Mouse (Mus musculus) macrophage (primary cell): ENCODE data around the gene Pcgf2. TPM values are rescaled to one million over a fixed set of nuclear protein-coding genes. Genes with fewer than 3 reads are reported as not detected.

Experiments
- H3K27ac ChIP-seq: fragments of 350-480 bp; formaldehyde crosslinking; 2 replicates; pipeline ENCODE4 v1.9.0; 2021
- H3K36me3 ChIP-seq: fragments of 350-480 bp; formaldehyde crosslinking; 2 replicates; pipeline ENCODE4 v1.9.0; 2021; ENCODE audit errors: inconsistent target
- H3K4me3 ChIP-seq: fragments of 350-480 bp; formaldehyde crosslinking; 2 replicates; pipeline ENCODE4 v1.9.0; 2021; ENCODE audit errors: inconsistent target
- H3K79me2 ChIP-seq: fragments of 350-480 bp; formaldehyde crosslinking; 2 replicates; pipeline ENCODE4 v1.9.0; 2021; ENCODE audit errors: inconsistent target
- WGBS: methylation state at CpG from one replicate; pipeline ENCODE4 v1.1.7; 2026; ENCODE audit warnings: inconsistent platforms; ENCODE audit not compliant: missing documents; 5-methylcytosine and 5-hydroxymethylcytosine counted together
- polyA plus RNA-seq: library from polyadenylated mRNA; stranded (reverse); fragments of 250-400 nt; gene quantifications from 3 replicates; pipeline ENCODE4 v1.2.4, GENCODE M21; 2018; ENCODE audit warnings: inconsistent platforms

Pcgf2 gene
- polyA plus RNA-seq, 1 experiment from 2014 or later = 7.5 TPM

GRCm38 (mm10) chr11:97676050-97676754 lies 24.1 kb downstream of the Pcgf2 start:
- Histone ChIP-seq H3K27ac (no peak overlapping the region), H3K4me3 (no peak overlapping the region), H3K79me2 (no peaks in the 10 kb centered on the region), H3K36me3 (peaks cover 73% of the 10 kb centered on the region)
- WGBS = 97% methylated on average over 14 of the region's 15 CpGs

DNA sequence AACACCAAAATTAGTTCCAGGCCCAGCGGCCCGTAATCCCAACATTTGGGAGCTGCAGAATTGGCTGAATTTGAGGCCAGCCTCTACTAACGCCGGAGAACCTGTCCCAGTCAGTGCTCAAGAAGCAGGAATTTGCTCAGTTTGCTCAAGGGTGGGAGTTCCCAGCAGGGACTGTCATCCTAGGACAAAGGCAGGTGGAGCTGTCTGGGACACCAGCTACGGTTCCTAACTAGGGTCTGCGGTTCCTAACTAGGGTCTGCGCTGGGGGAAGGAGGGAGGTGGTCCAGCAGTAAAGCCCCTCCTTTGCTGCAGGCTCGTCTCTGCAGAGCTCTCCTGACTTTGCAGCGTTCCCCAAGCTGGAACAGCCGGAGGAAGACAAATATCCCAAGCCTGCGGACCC lies 27.1 kb downstream of the Pcgf2 start:
- peaks cover 79% of the 10 kb centered on the region for H3K36me3 ChIP-seq
- 97% methylated on average over 11 of the region's 11 CpGs for WGBS
- H3K27ac ChIP-seq = no peak overlapping the region
- H3K79me2 ChIP-seq = no peaks in the 10 kb centered on the region
- H3K4me3 ChIP-seq = no peak overlapping the region

- 94% methylated on average over 2 of the region's 2 CpGs for WGBS
- Histone ChIP-seq H3K36me3 (peaks cover 74% of the 10 kb centered on the region), H3K4me3 (no peak overlapping the region), H3K27ac (no peak overlapping the region), H3K79me2 (no peaks in the 10 kb centered on the region)
Observed at GRCm38 (mm10) chr11:97671177-97671527, 29.1 kb downstream of the Pcgf2 start.

GRCm38 (mm10) chr11:97670234-97671176 lies 29.8 kb downstream of the Pcgf2 start:
- Histone ChIP-seq H3K4me3 (no peak overlapping the region), H3K36me3 (peaks cover 74% of the 10 kb centered on the region), H3K27ac (no peak overlapping the region), H3K79me2 (no peaks in the 10 kb centered on the region)
- WGBS = 90% methylated on average over 13 of the region's 13 CpGs

GRCm38 (mm10) chr11:97669829-97670228 lies 30.5 kb downstream of the Pcgf2 start:
- Histone ChIP-seq H3K36me3 (peaks cover 72% of the 10 kb centered on the region), H3K4me3 (no peak overlapping the region), H3K79me2 (peaks cover 3% of the 10 kb centered on the region; the same call in 1 of the 2 replicates), H3K27ac (no peak overlapping the region)
- WGBS = 76% methylated on average over 6 of the region's 6 CpGs

DNA sequence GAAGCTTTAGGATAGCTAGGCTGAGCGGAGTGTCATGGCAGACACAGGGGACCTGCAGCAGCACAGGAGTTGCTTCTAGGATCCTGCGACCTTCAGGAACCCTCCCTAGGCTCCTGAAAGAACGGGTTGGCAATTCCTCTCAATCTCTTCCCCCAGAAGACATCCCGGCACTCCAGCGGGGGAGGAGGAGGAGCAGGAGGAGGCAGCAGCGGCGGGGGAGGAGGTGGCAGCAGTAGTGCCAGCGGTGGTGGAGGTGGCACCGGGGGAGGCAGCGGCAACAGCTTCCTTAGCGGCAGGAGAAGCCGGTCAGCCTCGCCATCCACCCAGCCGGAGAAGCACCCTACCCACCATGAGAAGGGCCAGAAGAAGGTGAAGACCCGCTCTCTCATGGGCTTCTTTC lies 31.0 kb downstream of the Pcgf2 start:
- H3K79me2 ChIP-seq = peaks cover 7% of the 10 kb centered on the region; the same call in 1 of the 2 replicates
- no peak overlapping the region for H3K27ac ChIP-seq
- H3K4me3 ChIP-seq = no peak overlapping the region
- 91% methylated on average over 8 of the region's 15 CpGs for WGBS
- H3K36me3 ChIP-seq = peaks cover 67% of the 10 kb centered on the region

DNA sequence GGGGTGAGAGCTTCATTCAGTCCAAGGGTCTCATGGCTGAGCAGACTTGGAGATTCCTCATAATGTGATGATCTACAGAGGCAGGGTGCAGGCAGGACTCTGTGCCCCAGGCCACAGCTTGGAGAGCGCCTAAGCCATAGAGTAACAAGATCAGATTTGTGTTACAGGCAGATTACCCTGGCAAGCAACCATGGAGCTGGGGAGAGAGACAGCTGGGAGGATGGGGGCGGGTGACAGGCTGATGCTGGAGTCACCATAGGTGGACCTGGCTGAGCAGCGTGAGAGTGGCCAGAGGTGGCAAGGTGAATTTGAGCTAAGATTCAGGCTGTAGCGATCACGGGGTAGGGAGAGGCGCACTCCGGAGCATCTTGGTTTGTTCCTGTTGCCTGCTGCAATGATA lies 32.1 kb downstream of the Pcgf2 start:
- Histone ChIP-seq H3K79me2 (peaks cover 13% of the 10 kb centered on the region; the same call in 1 of the 2 replicates), H3K4me3 (no peak overlapping the region), H3K36me3 (peaks cover 60% of the 10 kb centered on the region), H3K27ac (no peak overlapping the region)
- 91% methylated on average over 7 of the region's 7 CpGs for WGBS

- Histone ChIP-seq H3K27ac (no peak overlapping the region), H3K79me2 (peaks cover 13% of the 10 kb centered on the region; the same call in 1 of the 2 replicates), H3K4me3 (no peak overlapping the region), H3K36me3 (peaks cover 49% of the 10 kb centered on the region)
- 83% methylated on average over 15 of the region's 15 CpGs for WGBS
Observed at GRCm38 (mm10) chr11:97666794-97667193, 33.5 kb downstream of the Pcgf2 start.

DNA sequence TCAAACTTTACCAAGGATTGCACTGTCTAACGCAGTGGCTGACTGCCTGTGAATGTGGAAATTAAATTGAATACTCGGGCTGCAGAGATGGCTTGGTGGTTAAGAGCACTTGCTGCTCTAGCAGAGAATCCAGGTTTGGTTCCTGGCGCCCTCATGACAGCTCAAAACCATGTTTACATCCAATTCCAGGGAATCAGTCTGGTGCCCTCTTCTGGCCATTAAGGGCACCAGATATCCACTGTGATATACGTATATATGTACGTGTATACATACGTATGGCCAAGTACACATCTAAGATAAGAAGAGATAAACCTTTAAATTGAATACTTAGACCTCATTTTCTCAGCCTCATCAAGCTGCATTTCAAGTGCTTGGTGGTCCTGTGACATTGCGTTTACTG lies 34.1 kb downstream of the Pcgf2 start:
- no peak overlapping the region for H3K4me3 ChIP-seq
- H3K27ac ChIP-seq = no peak overlapping the region
- H3K36me3 ChIP-seq = peaks cover 46% of the 10 kb centered on the region
- H3K79me2 ChIP-seq = peaks cover 13% of the 10 kb centered on the region; the same call in 1 of the 2 replicates
- WGBS = 95% methylated on average over 7 of the region's 7 CpGs

GRCm38 (mm10) chr11:97665431-97665830 lies 34.9 kb downstream of the Pcgf2 start:
- 94% methylated on average over 13 of the region's 13 CpGs for WGBS
- peaks cover 13% of the 10 kb centered on the region; the same call in 1 of the 2 replicates for H3K79me2 ChIP-seq
- H3K36me3 ChIP-seq = peaks cover 38% of the 10 kb centered on the region
- no peak overlapping the region for H3K4me3 ChIP-seq
- no peak overlapping the region for H3K27ac ChIP-seq

GRCm38 (mm10) chr11:97664771-97665240 lies 35.5 kb downstream of the Pcgf2 start:
- Histone ChIP-seq H3K4me3 (no peak overlapping the region), H3K27ac (no peak overlapping the region), H3K79me2 (peaks cover 13% of the 10 kb centered on the region; the same call in 1 of the 2 replicates), H3K36me3 (peaks cover 32% of the 10 kb centered on the region)
- 59% methylated on average over 6 of the region's 6 CpGs for WGBS

DNA sequence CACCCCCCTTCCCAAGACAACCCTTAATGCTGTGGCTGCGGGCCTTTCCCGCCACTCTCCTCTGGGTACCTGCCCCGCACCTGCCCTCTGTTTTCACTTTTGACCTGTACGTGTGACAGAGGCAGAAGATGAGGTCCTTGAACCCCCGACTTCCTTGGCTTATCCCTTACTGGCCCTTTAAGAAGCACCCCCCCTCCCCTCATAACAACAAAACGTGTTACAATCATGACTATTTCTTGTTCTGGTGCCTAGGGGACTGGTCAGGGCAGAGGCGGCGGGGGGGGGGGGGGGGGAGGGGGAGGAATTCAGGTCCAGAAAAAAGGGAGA lies 36.0 kb downstream of the Pcgf2 start:
- H3K79me2 ChIP-seq = peaks cover 13% of the 10 kb centered on the region; the same call in 1 of the 2 replicates
- H3K27ac ChIP-seq = no peak overlapping the region
- 18% methylated on average over 6 of the region's 8 CpGs for WGBS
- peak overlapping the region; percentile 45 for H3K4me3 ChIP-seq
- H3K36me3 ChIP-seq = peaks cover 29% of the 10 kb centered on the region

GRCm38 (mm10) chr11:97663528-97664338 lies 36.6 kb downstream of the Pcgf2 start:
- peaks cover 14% of the 10 kb centered on the region; the same call in 1 of the 2 replicates for H3K79me2 ChIP-seq
- H3K36me3 ChIP-seq = peaks cover 24% of the 10 kb centered on the region
- H3K27ac ChIP-seq = no peak overlapping the region
- WGBS = 3% methylated on average over 40 of the region's 57 CpGs
- peak overlapping the region; percentile 45 for H3K4me3 ChIP-seq

GRCm38 (mm10) chr11:97662893-97663527 lies 37.3 kb downstream of the Pcgf2 start, which contains the start of gene Mllt6:
Mllt6 (plus strand) TSS chr11:97663414.
- peaks cover 17% of the 10 kb centered on the region; the same call in 1 of the 2 replicates for H3K36me3 ChIP-seq
- peak within 1 kb of the TSS; percentile 45 for H3K4me3 ChIP-seq
- peak within 1 kb of the TSS; percentile 29 for H3K27ac ChIP-seq
- H3K79me2 ChIP-seq = peaks cover 21% of the 10 kb centered on the region
- WGBS = 0% methylated on average over 12 of the region's 76 CpGs
